Mouse (Mus musculus) MEL (cell line): ENCODE measurements at regions not wholly inside any gene's neighbourhood (a gene's known extent, or its start where the extent isn't known, plus 50 kb on each side); places are given as distances from the start of the nearest gene placed in this dataset.

Source experiments
- CTCF ChIP-seq, 3 experiments: IDR thresholded peaks in 2 of 3; conservative IDR thresholded peaks in 1 of 3; 2 replicates each; pipeline ENCODE4 v1.5.1; 2011 to 2012; ENCODE audit warnings: low read length in 3 of 3, low read depth in 2 of 3, mild to moderate bottlenecking in 2 of 3, improper control_type of control experiment in 1 of 3, inconsistent platforms in 1 of 3, mixed read lengths in 1 of 3, moderate library complexity in 1 of 3; ENCODE audit not compliant: control insufficient read depth in 1 of 3, insufficient read depth in 1 of 3, poor library complexity in 1 of 3, severe bottlenecking in 1 of 3
- MAFK ChIP-seq: IDR thresholded peaks from 2 replicates; pipeline ENCODE4 v1.6.1; 2011; ENCODE audit warnings: low read depth, mild to moderate bottlenecking, low read length, improper control_type of control experiment, borderline replicate concordance
- POLR2A ChIP-seq, 2 experiments: IDR thresholded peaks; 2 replicates each; pipeline ENCODE4 v1.6.1; 2011 to 2012; ENCODE audit warnings: low read length in 2 of 2, mild to moderate bottlenecking in 2 of 2, control low read depth in 1 of 2, improper control_type of control experiment in 1 of 2, low read depth in 1 of 2, moderate library complexity in 1 of 2; ENCODE audit not compliant: control insufficient read depth in 1 of 2, insufficient read depth in 1 of 2, poor library complexity in 1 of 2
- POLR2AphosphoS2 ChIP-seq: IDR thresholded peaks from 2 replicates; pipeline ENCODE4 v1.6.1; 2011; ENCODE audit warnings: low read length, improper control_type of control experiment
- SIN3A ChIP-seq: IDR thresholded peaks from 2 replicates; pipeline ENCODE4 v1.6.1; 2012; ENCODE audit warnings: low read length, improper control_type of control experiment, inconsistent platforms

GRCm38 (mm10) chr10:66873468-66873867 is 222.5 kb upstream of the Jmjd1c start:
- TF ChIP-seq CTCF (IDR thresholded peaks at IDR 0.05 in 2 of 3, conservative IDR thresholded peaks at IDR 0.05 in 1 of 3; ENCODE audit: control insufficient read depth in 1 of 3, insufficient read depth in 1 of 3, low read depth in 2 of 3, low read length in 3 of 3, poor library complexity in 1 of 3, severe bottlenecking in 1 of 3) (no peak), SIN3A (no peak), POLR2A (IDR thresholded peaks at IDR 0.05; ENCODE audit: control insufficient read depth in 1 of 2, insufficient read depth in 1 of 2, low read depth in 1 of 2, low read length in 2 of 2, poor library complexity in 1 of 2) (no peak), POLR2AphosphoS2 (no peak), MAFK (no peak)
